Mouse (Mus musculus) lung, postnatal 0 days (tissue): ENCODE data around the gene Gm28372. TPM values are rescaled to one million over a fixed set of nuclear protein-coding genes. Genes with fewer than 3 reads are reported as not detected.

Experiments used
- ATAC-seq: fragments of 200-750 bp; cut with Nextera tagmentation; 2 replicates; pipeline ENCODE4 v1.8.0; 2017; ENCODE audit warnings: moderate library complexity
- DNase-seq: peaks from one replicate; pipeline ENCODE4 v3.0.0-alpha.2; 2016; ENCODE audit warnings: low spot score
- H3K27ac ChIP-seq: fragments of 300-500 bp; sonication (generic); 2 replicates; pipeline ENCODE4 v1.5.1; 2014; ENCODE audit warnings: antibody characterized with exemption, mild to moderate bottlenecking, low read length, mixed read lengths
- H3K27me3 ChIP-seq: fragments of 300-500 bp; sonication (generic); replicated peaks from 2 replicates; pipeline ENCODE4 v1.6.1; 2014; ENCODE audit warnings: low read length, mixed read lengths; ENCODE audit not compliant: insufficient read depth
- H3K36me3 ChIP-seq: fragments of 300-500 bp; sonication (generic); 2 replicates; pipeline ENCODE4 v1.6.1; 2014; ENCODE audit warnings: low read length, mixed read lengths; ENCODE audit not compliant: insufficient read depth
- H3K4me1 ChIP-seq: fragments of 300-500 bp; sonication (generic); 2 replicates; pipeline ENCODE4 v1.6.1; 2014; ENCODE audit warnings: antibody characterized with exemption, low read depth, low read length, mixed read lengths; ENCODE audit not compliant: insufficient read depth
- H3K4me2 ChIP-seq: fragments of 300-500 bp; sonication (generic); replicated peaks from 2 replicates; pipeline ENCODE4 v1.6.1; 2014; ENCODE audit warnings: low read depth, mild to moderate bottlenecking, low read length, moderate library complexity, mixed read lengths
- H3K4me3 ChIP-seq: fragments of 300-500 bp; sonication (generic); 2 replicates; pipeline ENCODE4 v1.5.1; 2014; ENCODE audit warnings: low read depth, low read length
- H3K9ac ChIP-seq: fragments of 300-500 bp; sonication (generic); replicated peaks from 2 replicates; pipeline ENCODE4 v1.6.1; 2014; ENCODE audit warnings: low read depth, mild to moderate bottlenecking
- H3K9me3 ChIP-seq: fragments of 300-500 bp; sonication (generic); 2 replicates; pipeline ENCODE4 v1.6.1; 2016; ENCODE audit warnings: low read length, mixed read lengths
- CTCF ChIP-seq: IDR thresholded peaks from 2 replicates; pipeline ENCODE4 v1.5.1; 2016; ENCODE audit warnings: antibody characterized with exemption, mild to moderate bottlenecking
- EP300 ChIP-seq: IDR thresholded peaks from 2 replicates; pipeline ENCODE4 v1.6.1; 2016; ENCODE audit warnings: antibody characterized with exemption, mild to moderate bottlenecking, control low read depth
- WGBS: fragments of 180-500 bp; shearing (Covaris S2); extraction: QIAGEN DNeasy Blood & Tissue Kit; methylation state at CpG from one replicate; pipeline ENCODE4 v1.1.7; 2014; 5-methylcytosine and 5-hydroxymethylcytosine counted together
- polyA plus RNA-seq: library from polyadenylated mRNA; unstranded; fragments of >200 nt; fragmentation: Nextera tagmentation; extraction: Ambion mirVana; gene quantifications from 2 replicates; pipeline ENCODE4 v1.2.1, GENCODE M21; 2015

Gene Gm28372
- polyA plus RNA-seq, 1 experiment from 2014 or later = not detected

GRCm38 (mm10) chr2:130453421-130453820 lies 48.4 kb downstream of the Gm28372 start:
- Histone ChIP-seq H3K4me2 (no peak overlapping the region), H3K27ac (no peak overlapping the region), H3K36me3 (no peaks in the 10 kb centered on the region), H3K4me3 (no peak overlapping the region), H3K27me3 (no peaks in the 10 kb centered on the region), H3K9me3 (no peaks in the 10 kb centered on the region), H3K9ac (no peak overlapping the region), H3K4me1 (peaks cover 12% of the 10 kb centered on the region)
- no peak for TF ChIP-seq CTCF
- no peak for TF ChIP-seq EP300
- 54% methylated on average over 6 of the region's 6 CpGs for WGBS
- no peak for ATAC-seq
- no peak for DNase-seq

GRCm38 (mm10) chr2:130454748-130455370 lies 49.8 kb downstream of the Gm28372 start:
- no peak overlapping the region for H3K27ac ChIP-seq
- ATAC-seq (no peak), DNase-seq (no peak)
- no peaks in the 10 kb centered on the region for H3K36me3 ChIP-seq
- no peaks in the 10 kb centered on the region for H3K27me3 ChIP-seq
- no peak overlapping the region for H3K4me3 ChIP-seq
- no peaks in the 10 kb centered on the region for H3K9me3 ChIP-seq
- H3K4me2 ChIP-seq = no peak overlapping the region
- H3K4me1 ChIP-seq = peaks cover 8% of the 10 kb centered on the region
- 51% methylated on average over 6 of the region's 6 CpGs for WGBS
- TF ChIP-seq CTCF (no peak), EP300 (no peak)
- no peak overlapping the region for H3K9ac ChIP-seq

Other genes starting within 250 kb of the Gm28372 start
- gene Snrpb, start 225.8 kb upstream of the Gm28372 start, polyA plus RNA-seq = 400 and 429 TPM in 2 replicates
- gene Tmc2, start 210.0 kb upstream of the Gm28372 start, polyA plus RNA-seq = not detected in 2 replicates
- 56.1 and 63.8 TPM in 2 replicates for gene Nop56, start 130.8 kb upstream of the Gm28372 start, polyA plus RNA-seq
- 97.9 and 100 TPM in 2 replicates for gene Idh3b, start 120.7 kb upstream of the Gm28372 start, polyA plus RNA-seq
- gene Ebf4, start 110.1 kb upstream of the Gm28372 start, polyA plus RNA-seq = 0.80 and 0.88 TPM in 2 replicates
- 13.9 and 14.9 TPM in 2 replicates for gene Cpxm1, start 7.7 kb upstream of the Gm28372 start, polyA plus RNA-seq
- gene 1700020A23Rik, start within 50 bp of the Gm28372 start, polyA plus RNA-seq = not detected in 2 replicates
- gene Tmem239, start 1.2 kb downstream of the Gm28372 start, polyA plus RNA-seq = not detected in 2 replicates
- 46.8 and 47.0 TPM in 2 replicates for gene Vps16, start 19.1 kb downstream of the Gm28372 start, polyA plus RNA-seq
- gene Pced1a, start 19.5 kb downstream of the Gm28372 start, polyA plus RNA-seq = 6.8 and 8.0 TPM in 2 replicates
- gene Ptpra, start 45.0 kb downstream of the Gm28372 start, polyA plus RNA-seq = 46.1 and 52.1 TPM in 2 replicates
- gene Mrps26, start 158.5 kb downstream of the Gm28372 start, polyA plus RNA-seq = 61.0 and 64.0 TPM in 2 replicates
- gene Oxt, start 170.9 kb downstream of the Gm28372 start, polyA plus RNA-seq = not detected in 2 replicates
- not detected in 2 replicates for gene Avp, start 177.3 kb downstream of the Gm28372 start, polyA plus RNA-seq
- gene Fastkd5, start 224.8 kb downstream of the Gm28372 start, polyA plus RNA-seq = 4.8 and 5.9 TPM in 2 replicates
- gene Ubox5, start 224.8 kb downstream of the Gm28372 start, polyA plus RNA-seq = 4.4 TPM in 2 replicates
- gene Lzts3, start 237.6 kb downstream of the Gm28372 start, polyA plus RNA-seq = 0.95 and 1.5 TPM in 2 replicates